Mouse (Mus musculus) midbrain, postnatal 0 days (tissue): ENCODE results near the gene Clic3. TPM values are rescaled to one million over a fixed set of nuclear protein-coding genes. Genes with fewer than 3 reads are reported as not detected.

ENCODE experiments used
- ATAC-seq: fragments of 200-750 bp; cut with Nextera tagmentation; 2 replicates; pipeline ENCODE4 v1.8.0; 2017; ENCODE audit warnings: moderate number of reproducible peaks, mild to moderate bottlenecking, moderate TSS enrichment, moderate library complexity; ENCODE audit not compliant: low FRiP score
- DNase-seq: peaks from one replicate; pipeline ENCODE4 v3.0.0-alpha.2; 2015; ENCODE audit warnings: low spot score
- H3K27ac ChIP-seq: fragments of 300-500 bp; sonication (generic); 2 replicates; pipeline ENCODE4 v1.5.1; 2014; ENCODE audit warnings: low read depth, mild to moderate bottlenecking, low read length, mixed read lengths
- H3K27me3 ChIP-seq: fragments of 300-500 bp; sonication (generic); 2 replicates; pipeline ENCODE4 v1.6.1; 2014; ENCODE audit warnings: low read length, control low read depth, mixed read lengths; ENCODE audit not compliant: insufficient read depth
- H3K36me3 ChIP-seq: fragments of 300-500 bp; sonication (generic); 2 replicates; pipeline ENCODE4 v1.6.1; 2014; ENCODE audit warnings: low read length, control low read depth, mixed read lengths; ENCODE audit not compliant: insufficient read depth
- H3K4me1 ChIP-seq: fragments of 300-500 bp; sonication (generic); 2 replicates; pipeline ENCODE4 v1.6.1; 2014; ENCODE audit warnings: mild to moderate bottlenecking, control low read depth, antibody characterized with exemption, low read length, mixed read lengths; ENCODE audit not compliant: insufficient read depth
- H3K4me2 ChIP-seq: fragments of 300-500 bp; sonication (generic); 2 replicates; pipeline ENCODE4 v1.6.1; 2014; ENCODE audit warnings: low read depth, mild to moderate bottlenecking, low read length, mixed read lengths; ENCODE audit not compliant: poor library complexity, severe bottlenecking
- H3K4me3 ChIP-seq: fragments of 300-500 bp; sonication (generic); 2 replicates; pipeline ENCODE4 v1.5.1; 2014; ENCODE audit warnings: low read depth, mild to moderate bottlenecking, low read length, moderate library complexity
- H3K9ac ChIP-seq: fragments of 300-500 bp; sonication (generic); replicated peaks from 2 replicates; pipeline ENCODE4 v1.6.1; 2014; ENCODE audit warnings: mild to moderate bottlenecking, low read length, moderate library complexity, mixed read lengths; ENCODE audit not compliant: poor library complexity, severe bottlenecking
- H3K9me3 ChIP-seq: fragments of 300-500 bp; sonication (generic); 2 replicates; pipeline ENCODE4 v1.6.1; 2016; ENCODE audit warnings: low read length, control low read depth
- CTCF ChIP-seq: IDR thresholded peaks from 2 replicates; pipeline ENCODE4 v1.5.1; 2016; ENCODE audit warnings: antibody characterized with exemption, mild to moderate bottlenecking
- WGBS: fragments of 180-500 bp; shearing (Covaris S2); extraction: QIAGEN DNeasy Blood & Tissue Kit; methylation state at CpG from one replicate; pipeline ENCODE4 v1.1.7; 2014; 5-methylcytosine and 5-hydroxymethylcytosine counted together
- polyA plus RNA-seq: library from polyadenylated mRNA; unstranded; fragments of >200 nt; fragmentation: Nextera tagmentation; extraction: Ambion mirVana; gene quantifications from 2 replicates; pipeline ENCODE4 v1.2.1, GENCODE M21; 2015
- total RNA-seq: library from RNA; depleted of rRNA; stranded (reverse); fragments of >200 nt; gene quantifications from 2 replicates; pipeline ENCODE4 v1.2.3, GENCODE M21; 2014

The Clic3 gene
- total and polyA plus RNA-seq, 2 experiments from 2014 or later, result 0.66 to 2.4 TPM

DNA sequence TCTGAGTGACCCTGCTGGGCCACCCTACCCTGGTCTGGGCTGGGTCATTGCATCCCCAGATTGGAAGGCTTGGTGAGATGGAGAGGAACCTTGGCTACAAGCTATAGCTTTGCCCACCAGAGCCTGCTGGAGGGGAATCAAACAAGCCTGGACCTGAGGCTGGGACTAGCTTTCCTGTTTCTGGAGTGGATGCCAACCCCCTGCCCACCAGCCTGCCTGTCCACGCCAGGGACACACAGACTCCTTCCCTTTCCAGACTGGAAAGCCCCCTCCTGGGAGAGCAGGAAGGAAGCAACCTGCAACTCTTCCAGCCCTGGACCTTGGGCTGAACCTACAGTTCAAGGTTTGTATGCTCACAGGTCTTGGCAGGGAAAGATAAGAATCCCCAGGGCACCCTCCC is 33.0 kb upstream of the Clic3 start:
- no peak overlapping the region for H3K27ac ChIP-seq
- H3K9ac ChIP-seq, result no peak overlapping the region
- 79% methylated on average over 1 of the region's 1 CpGs for WGBS
- no peaks in the 10 kb centered on the region for H3K9me3 ChIP-seq
- no peaks in the 10 kb centered on the region for H3K27me3 ChIP-seq
- H3K4me1 ChIP-seq, result no peaks in the 10 kb centered on the region
- TF ChIP-seq CTCF, result no peak
- no peak for ATAC-seq
- H3K4me3 ChIP-seq, result no peak overlapping the region
- no peak for DNase-seq
- H3K4me2 ChIP-seq, result no peak overlapping the region
- no peaks in the 10 kb centered on the region for H3K36me3 ChIP-seq

DNA sequence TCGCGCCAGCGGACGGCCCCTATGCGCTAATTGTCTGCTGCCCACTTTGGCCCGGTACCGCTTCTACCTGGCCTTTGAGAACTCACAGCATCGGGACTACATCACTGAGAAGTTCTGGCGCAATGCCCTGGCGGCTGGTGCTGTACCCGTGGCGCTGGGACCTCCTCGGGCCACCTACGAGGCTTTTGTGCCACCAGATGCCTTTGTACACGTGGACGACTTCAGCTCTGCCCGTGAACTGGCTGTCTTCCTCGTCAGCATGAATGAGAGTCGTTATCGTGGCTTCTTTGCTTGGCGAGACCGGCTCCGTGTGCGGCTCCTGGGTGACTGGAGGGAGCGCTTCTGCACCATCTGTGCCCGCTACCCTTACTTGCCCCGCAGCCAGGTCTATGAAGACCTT is 31.2 kb upstream of the Clic3 start:
- ATAC-seq (no peak), DNase-seq (no peak)
- Histone ChIP-seq H3K9me3 (no peaks in the 10 kb centered on the region), H3K9ac (no peak overlapping the region), H3K27me3 (no peaks in the 10 kb centered on the region), H3K4me3 (no peak overlapping the region), H3K36me3 (no peaks in the 10 kb centered on the region), H3K4me1 (peaks cover 8% of the 10 kb centered on the region), H3K4me2 (no peak overlapping the region), H3K27ac (no peak overlapping the region)
- 52% methylated on average over 27 of the region's 27 CpGs for WGBS
- no peak for TF ChIP-seq CTCF

DNA sequence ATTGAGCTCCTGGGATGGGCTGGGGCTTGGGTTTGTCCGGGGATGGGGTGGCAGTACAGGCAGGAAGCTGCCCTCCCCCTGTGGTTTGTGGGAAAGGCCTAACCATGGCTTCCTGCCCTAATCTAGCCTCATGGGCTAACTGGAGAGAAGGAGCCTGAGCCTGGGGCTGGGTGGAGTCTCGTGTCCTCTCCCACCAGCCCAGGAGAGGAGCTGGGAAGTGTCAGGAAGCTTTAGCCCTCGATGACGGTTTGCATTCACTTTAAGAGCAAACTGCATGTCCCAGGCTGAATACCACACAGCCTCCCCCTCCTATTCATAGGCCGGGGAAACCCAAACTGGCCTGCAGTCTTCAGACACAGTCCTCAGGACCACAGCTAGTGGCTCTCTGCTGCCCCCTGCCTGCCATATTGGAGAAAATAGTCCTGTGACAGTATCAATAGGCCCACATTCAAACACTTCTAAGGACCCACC is 29.9 kb upstream of the Clic3 start:
- no peak for ATAC-seq
- H3K9ac ChIP-seq, result no peak overlapping the region
- no peak overlapping the region for H3K4me2 ChIP-seq
- peaks cover 16% of the 10 kb centered on the region for H3K4me1 ChIP-seq
- TF ChIP-seq CTCF, result peak; percentile 95
- 29% methylated on average over 5 of the region's 5 CpGs for WGBS
- H3K36me3 ChIP-seq, result no peaks in the 10 kb centered on the region
- no peak overlapping the region for H3K4me3 ChIP-seq
- DNase-seq, result peak; percentile 89
- no peak overlapping the region for H3K27ac ChIP-seq
- no peaks in the 10 kb centered on the region for H3K27me3 ChIP-seq
- no peaks in the 10 kb centered on the region for H3K9me3 ChIP-seq

DNA sequence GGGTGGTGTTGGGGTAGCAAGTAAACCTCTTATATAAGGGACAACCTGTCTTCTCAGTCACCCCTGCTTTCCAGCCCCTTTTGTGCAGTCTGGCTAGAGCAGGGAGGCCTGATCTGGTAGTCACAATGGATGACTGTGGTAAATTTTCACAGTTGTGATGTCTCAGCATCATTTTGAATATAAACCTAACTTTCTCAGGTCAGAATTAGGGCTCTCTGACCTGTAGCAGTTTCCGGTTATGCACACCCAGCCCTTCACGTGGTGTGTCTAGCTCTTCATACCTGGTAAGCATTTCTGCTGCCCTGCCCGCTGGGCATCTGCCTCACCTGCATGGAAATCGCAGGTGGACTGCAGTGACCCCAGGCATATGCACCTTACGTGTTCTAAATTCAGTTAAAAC is 29.4 kb upstream of the Clic3 start:
- Histone ChIP-seq H3K9me3 (no peaks in the 10 kb centered on the region), H3K9ac (no peak overlapping the region), H3K27me3 (no peaks in the 10 kb centered on the region), H3K4me3 (no peak overlapping the region), H3K4me1 (peaks cover 16% of the 10 kb centered on the region), H3K27ac (no peak overlapping the region), H3K36me3 (no peaks in the 10 kb centered on the region), H3K4me2 (no peak overlapping the region)
- WGBS, result 85% methylated on average over 5 of the region's 5 CpGs
- DNase-seq (no peak), ATAC-seq (no peak)
- no peak for TF ChIP-seq CTCF

DNA sequence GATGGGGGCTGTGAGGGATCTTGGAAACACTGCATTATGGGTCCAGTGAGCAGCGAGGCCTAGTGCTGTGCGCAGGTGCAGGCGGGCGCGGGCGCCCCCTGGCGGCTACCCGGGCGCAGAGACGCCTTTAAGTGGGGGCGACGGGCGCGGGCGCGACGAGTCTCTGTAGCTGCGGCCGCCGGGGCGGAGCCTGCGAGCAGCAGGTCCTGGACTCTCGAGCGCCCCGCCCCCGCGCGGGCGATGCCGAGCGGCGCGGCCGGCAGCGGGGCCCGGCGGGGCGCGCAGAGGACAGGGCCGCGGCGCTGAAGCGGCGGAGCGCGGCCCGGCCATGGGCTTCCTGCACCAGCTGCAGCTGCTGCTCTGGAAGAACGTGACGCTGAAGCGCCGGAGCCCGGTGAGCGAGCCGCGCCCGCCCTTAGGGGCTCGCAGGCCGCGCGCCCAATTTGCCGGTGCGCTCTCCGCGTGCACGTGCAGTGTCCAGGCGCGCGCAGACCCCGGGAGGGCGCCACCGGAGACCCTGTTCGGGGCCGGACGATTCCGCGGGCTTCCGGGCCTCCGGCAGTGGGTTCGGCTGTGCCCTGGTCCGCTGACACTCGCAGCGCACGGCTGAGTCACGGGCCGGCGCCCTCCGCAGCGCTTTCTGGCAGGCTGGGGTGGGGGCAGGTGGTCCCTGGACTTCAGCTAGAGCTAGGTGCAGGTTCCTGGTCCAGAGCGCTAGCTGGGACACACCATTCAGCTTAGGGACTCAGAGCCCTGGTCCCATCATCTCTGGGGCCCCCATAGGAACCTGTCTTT is 28.0 kb upstream of the Clic3 start, which contains the start of gene Abca2:
Gene Abca2, plus strand, starts transcription at position 262 of the 795 bp plus-strand sequence.
- peak; percentile 92 for TF ChIP-seq CTCF
- no peaks in the 10 kb centered on the region for H3K27me3 ChIP-seq
- peak within 1 kb of the TSS; percentile 69 for H3K4me2 ChIP-seq
- H3K27ac ChIP-seq, result peak within 1 kb of the TSS; percentile 86
- no peaks in the 10 kb centered on the region for H3K9me3 ChIP-seq
- ATAC-seq (peak; percentile 90), DNase-seq (peak; percentile 96)
- peaks cover 11% of the 10 kb centered on the region for H3K36me3 ChIP-seq
- H3K4me1 ChIP-seq, result peaks cover 16% of the 10 kb centered on the region
- H3K9ac ChIP-seq, result peak within 1 kb of the TSS; percentile 93
- peak within 1 kb of the TSS; percentile 86 for H3K4me3 ChIP-seq
- 1% methylated on average over 36 of the region's 89 CpGs for WGBS

DNA sequence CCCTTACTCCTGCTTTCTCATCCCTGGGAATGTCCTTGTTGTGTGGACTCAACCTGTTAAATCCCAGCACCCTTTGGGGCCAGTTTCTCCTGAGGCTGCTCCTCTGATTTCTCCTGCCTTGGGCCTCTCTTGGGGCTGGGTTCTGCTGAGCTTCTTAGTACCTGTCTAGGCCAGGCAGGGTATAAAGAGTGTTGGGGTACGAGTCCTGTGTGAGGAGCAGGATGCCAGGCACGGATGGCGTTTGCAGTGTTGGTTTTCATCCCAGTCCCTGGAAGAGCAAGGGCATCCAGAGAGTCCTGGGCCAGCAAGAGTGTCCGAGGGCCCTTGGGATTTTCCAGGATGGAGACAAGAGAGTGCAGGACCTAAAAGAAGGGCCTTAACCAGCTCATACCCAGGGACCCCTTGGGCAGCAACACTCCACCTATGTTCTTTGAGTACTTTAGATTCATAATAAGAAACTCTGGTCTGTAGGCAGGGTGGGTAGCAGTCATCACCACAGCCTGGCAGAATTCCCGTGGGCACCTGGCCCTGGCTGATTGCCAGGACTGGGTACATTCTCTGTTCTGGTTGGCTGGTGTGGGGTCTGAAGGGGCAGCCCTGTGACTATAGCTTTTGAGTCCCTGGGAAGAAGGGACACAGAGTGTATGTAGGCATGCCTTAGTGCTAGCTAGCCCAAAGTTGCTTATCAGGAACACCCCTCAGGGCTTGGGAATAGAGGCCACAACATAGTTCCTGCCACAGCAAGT is 27.0 kb upstream of the Clic3 start:
- 59% methylated on average over 5 of the region's 5 CpGs for WGBS
- DNase-seq (peak; percentile 6), ATAC-seq (no peak)
- TF ChIP-seq CTCF, result no peak
- Histone ChIP-seq H3K9me3 (no peaks in the 10 kb centered on the region), H3K4me1 (peaks cover 16% of the 10 kb centered on the region), H3K4me3 (peak overlapping the region; percentile 86), H3K36me3 (peaks cover 20% of the 10 kb centered on the region), H3K27ac (peak overlapping the region; percentile 86; the same call in 1 of the 2 replicates), H3K9ac (peak overlapping the region; percentile 93), H3K27me3 (no peaks in the 10 kb centered on the region), H3K4me2 (peak overlapping the region; percentile 69)
